Mouse (Mus musculus) frontal cortex, postnatal 10 days (tissue): ENCODE measurements around the gene Idh2.
"Not testable (repeated sequence)": the region's sequence is repeated elsewhere in the genome, so short reads cannot be mapped to it uniquely, and the experiment has no call there.

Experiments
- DNase-seq, 2 experiments: peaks; one replicate each; pipeline ENCODE4 v3.0.0; 2022; ENCODE audit warnings: low spot score in 2 of 2, mixed read lengths in 1 of 2

Idh2 gene

GRCm38 (mm10) chr7:80060012-80060778 lies 55.0 kb downstream of the Idh2 start:
- no peak for DNase-seq

- no peak for DNase-seq
Measured at GRCm38 (mm10) chr7:80059064-80059838, 55.9 kb downstream of the Idh2 start.

- DNase-seq = no peak
Measured at GRCm38 (mm10) chr7:80058405-80059063, 56.7 kb downstream of the Idh2 start.

- DNase-seq = no peak
Measured at GRCm38 (mm10) chr7:80057781-80058180, 57.4 kb downstream of the Idh2 start.

GRCm38 (mm10) chr7:80057002-80057691 lies 58.0 kb downstream of the Idh2 start:
- no peak for DNase-seq

GRCm38 (mm10) chr7:80055781-80056180 lies 59.4 kb downstream of the Idh2 start:
- DNase-seq = no peak

GRCm38 (mm10) chr7:80053147-80053546 lies 62.0 kb downstream of the Idh2 start:
- DNase-seq = no peak

- no peak for DNase-seq
Measured at GRCm38 (mm10) chr7:80052261-80052660, 62.9 kb downstream of the Idh2 start.

- DNase-seq = no peak
Measured at GRCm38 (mm10) chr7:80051835-80052234, 63.4 kb downstream of the Idh2 start.

- not testable (repeated sequence) for DNase-seq
Measured at GRCm38 (mm10) chr7:80050382-80050781, 64.8 kb downstream of the Idh2 start.

- DNase-seq = no peak
Measured at GRCm38 (mm10) chr7:80049746-80050145, 65.4 kb downstream of the Idh2 start.

GRCm38 (mm10) chr7:80047041-80047440 lies 68.2 kb downstream of the Idh2 start:
- DNase-seq = no peak
